Mouse (Mus musculus): Measurements from ENCODE around the gene Src. TPM values are rescaled to one million over a fixed set of nuclear protein-coding genes. Genes with fewer than 3 reads are reported as not detected.

Gene Src
- polyA plus RNA-seq, 1 experiment from 2014 or later: 1.8 TPM

DNA sequence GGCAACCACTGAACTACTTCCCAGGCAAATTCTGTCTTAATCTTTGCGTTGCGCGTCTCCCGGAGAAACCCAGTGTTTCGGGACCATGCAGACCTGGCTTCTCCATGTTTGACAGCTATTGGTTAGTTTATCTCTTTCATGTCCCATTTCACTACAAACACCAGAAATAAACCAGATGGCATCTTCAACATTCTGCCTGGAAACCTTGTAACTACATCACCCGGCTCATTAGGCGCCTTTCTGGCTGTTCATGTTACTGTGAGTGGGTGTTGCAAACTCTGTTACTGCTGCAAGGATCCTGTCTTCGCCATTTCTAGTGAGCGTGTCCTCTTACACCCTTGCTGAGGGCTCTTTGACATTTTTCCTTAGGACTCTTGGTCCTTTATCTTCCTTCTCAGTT, 94.6 kb downstream of the Src start:
- Histone ChIP-seq H3K4me3 (ENCODE audit: low read depth, low read length) (no peak overlapping the region), H3K4me1 (ENCODE audit: insufficient read depth) (peaks cover 21% of the 10 kb centered on the region), H3K4me2 (ENCODE audit: low read depth, low read length) (no peak overlapping the region), H3K27me3 (ENCODE audit: insufficient read depth, low read length) (no peaks in the 10 kb centered on the region), H3K9ac (replicated peaks) (no peak overlapping the region), H3K36me3 (replicated peaks; ENCODE audit: insufficient read depth, low read length) (no peaks in the 10 kb centered on the region), H3K27ac (ENCODE audit: low read depth) (no peak overlapping the region), H3K9me3 (ENCODE audit: low read length) (no peaks in the 10 kb centered on the region)
- TF ChIP-seq CTCF (IDR thresholded peaks at IDR 0.05; ENCODE audit: low read depth) (no peak), EP300 (IDR thresholded peaks at IDR 0.05; ENCODE audit: low read depth) (no peak)
- DNase-seq (no peak), ATAC-seq (no peak)
- WGBS (ENCODE audit: insufficient replicate concordance): 82% methylated on average over 9 of the region's 9 CpGs

DNA sequence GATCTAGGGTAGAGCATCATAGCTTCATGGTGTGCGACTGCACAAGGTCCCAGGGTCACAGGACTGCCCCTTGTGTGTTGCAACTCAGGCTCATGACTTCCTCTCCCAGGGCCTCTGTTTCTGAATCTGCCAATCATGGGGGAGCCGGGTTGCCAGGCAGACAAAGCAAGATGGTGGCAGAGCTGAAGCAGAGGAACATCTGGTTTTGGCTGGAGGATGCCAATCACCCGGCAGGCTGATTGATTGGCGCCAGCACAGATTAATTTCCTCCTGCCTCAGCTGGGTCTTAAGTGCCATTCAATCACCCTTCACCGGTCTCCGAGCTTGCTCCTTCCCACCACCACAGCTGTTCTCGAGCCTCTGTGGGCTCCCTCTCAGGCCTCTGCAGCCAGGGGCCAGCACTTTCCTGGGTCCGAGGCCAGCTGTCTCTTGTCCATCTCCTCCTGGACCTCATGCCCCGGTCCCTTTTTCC, 95.5 kb downstream of the Src start:
- no peak overlapping the region for H3K9ac ChIP-seq (replicated peaks)
- no peak overlapping the region for H3K27ac ChIP-seq (ENCODE audit: low read depth)
- H3K9me3 ChIP-seq (ENCODE audit: low read length): no peaks in the 10 kb centered on the region
- no peaks in the 10 kb centered on the region for H3K36me3 ChIP-seq (replicated peaks; ENCODE audit: insufficient read depth, low read length)
- ATAC-seq (peak; percentile 68), DNase-seq (peak; percentile 55)
- no peak for TF ChIP-seq EP300 (IDR thresholded peaks at IDR 0.05; ENCODE audit: low read depth)
- no peak for TF ChIP-seq CTCF (IDR thresholded peaks at IDR 0.05; ENCODE audit: low read depth)
- no peak overlapping the region for H3K4me3 ChIP-seq (ENCODE audit: low read depth, low read length)
- H3K4me1 ChIP-seq (ENCODE audit: insufficient read depth): peaks cover 17% of the 10 kb centered on the region
- 38% methylated on average over 9 of the region's 9 CpGs for WGBS (ENCODE audit: insufficient replicate concordance)
- H3K4me2 ChIP-seq (ENCODE audit: low read depth, low read length): no peak overlapping the region
- no peaks in the 10 kb centered on the region for H3K27me3 ChIP-seq (ENCODE audit: insufficient read depth, low read length)

DNA sequence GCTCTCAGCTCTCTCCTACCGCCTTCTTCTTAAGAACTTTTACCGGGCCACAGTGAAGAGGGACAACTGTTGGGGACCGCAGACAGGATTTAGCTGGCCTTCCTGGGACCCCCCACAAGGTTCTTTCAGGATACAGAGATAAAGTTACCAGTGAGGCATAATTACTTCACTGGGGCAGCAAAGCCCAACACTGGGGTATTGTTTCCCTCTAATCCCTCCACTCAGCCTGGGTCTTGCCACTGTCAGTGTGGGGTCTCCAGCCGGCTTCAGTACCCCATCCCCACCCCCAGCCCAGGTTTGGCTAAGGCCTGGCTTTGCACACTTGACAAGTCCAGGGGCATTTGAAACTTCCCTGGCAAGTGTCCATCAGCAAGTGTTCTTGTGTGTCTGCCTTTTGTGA, 96.1 kb downstream of the Src start:
- no peak overlapping the region for H3K27ac ChIP-seq (ENCODE audit: low read depth)
- ATAC-seq: no peak
- H3K9me3 ChIP-seq (ENCODE audit: low read length): no peaks in the 10 kb centered on the region
- H3K4me1 ChIP-seq (ENCODE audit: insufficient read depth): peaks cover 17% of the 10 kb centered on the region
- TF ChIP-seq EP300 (IDR thresholded peaks at IDR 0.05; ENCODE audit: low read depth): no peak
- no peak for TF ChIP-seq CTCF (IDR thresholded peaks at IDR 0.05; ENCODE audit: low read depth)
- H3K36me3 ChIP-seq (replicated peaks; ENCODE audit: insufficient read depth, low read length): no peaks in the 10 kb centered on the region
- H3K9ac ChIP-seq (replicated peaks): no peak overlapping the region
- WGBS (ENCODE audit: insufficient replicate concordance): 38% methylated on average over 4 of the region's 4 CpGs
- no peaks in the 10 kb centered on the region for H3K27me3 ChIP-seq (ENCODE audit: insufficient read depth, low read length)
- no peak for DNase-seq
- no peak overlapping the region for H3K4me2 ChIP-seq (ENCODE audit: low read depth, low read length)
- H3K4me3 ChIP-seq (ENCODE audit: low read depth, low read length): no peak overlapping the region

DNA sequence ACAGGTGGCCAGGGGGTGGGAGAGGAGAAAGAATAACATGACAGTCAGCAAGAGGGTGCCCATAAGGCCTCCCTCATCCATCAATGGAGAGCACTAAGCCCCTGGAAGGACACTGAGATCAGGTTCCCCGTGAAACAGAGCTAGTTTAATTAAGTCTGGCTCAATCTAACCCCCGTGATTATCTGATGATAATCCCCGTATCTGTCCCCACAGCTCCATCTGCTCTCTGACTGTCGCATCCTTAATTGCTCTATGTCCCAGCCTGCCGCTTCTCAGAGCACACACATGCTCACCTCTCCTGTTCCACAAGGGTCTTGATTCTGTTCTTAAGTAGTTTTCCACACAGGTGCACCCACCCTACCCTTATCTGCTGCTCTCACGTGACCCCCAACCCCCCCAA, 99.3 kb downstream of the Src start:
- DNase-seq (no peak), ATAC-seq (no peak)
- H3K27me3 ChIP-seq (ENCODE audit: insufficient read depth, low read length): no peaks in the 10 kb centered on the region
- 66% methylated on average over 6 of the region's 6 CpGs for WGBS (ENCODE audit: insufficient replicate concordance)
- H3K4me2 ChIP-seq (ENCODE audit: low read depth, low read length): no peak overlapping the region
- no peaks in the 10 kb centered on the region for H3K36me3 ChIP-seq (replicated peaks; ENCODE audit: insufficient read depth, low read length)
- H3K4me3 ChIP-seq (ENCODE audit: low read depth, low read length): no peak overlapping the region
- H3K9me3 ChIP-seq (ENCODE audit: low read length): no peaks in the 10 kb centered on the region
- no peak for TF ChIP-seq EP300 (IDR thresholded peaks at IDR 0.05; ENCODE audit: low read depth)
- TF ChIP-seq CTCF (IDR thresholded peaks at IDR 0.05; ENCODE audit: low read depth): no peak
- peaks cover 8% of the 10 kb centered on the region; the same call in 1 of the 2 replicates for H3K4me1 ChIP-seq (ENCODE audit: insufficient read depth)
- H3K27ac ChIP-seq (ENCODE audit: low read depth): no peak overlapping the region
- H3K9ac ChIP-seq (replicated peaks): no peak overlapping the region

DNA sequence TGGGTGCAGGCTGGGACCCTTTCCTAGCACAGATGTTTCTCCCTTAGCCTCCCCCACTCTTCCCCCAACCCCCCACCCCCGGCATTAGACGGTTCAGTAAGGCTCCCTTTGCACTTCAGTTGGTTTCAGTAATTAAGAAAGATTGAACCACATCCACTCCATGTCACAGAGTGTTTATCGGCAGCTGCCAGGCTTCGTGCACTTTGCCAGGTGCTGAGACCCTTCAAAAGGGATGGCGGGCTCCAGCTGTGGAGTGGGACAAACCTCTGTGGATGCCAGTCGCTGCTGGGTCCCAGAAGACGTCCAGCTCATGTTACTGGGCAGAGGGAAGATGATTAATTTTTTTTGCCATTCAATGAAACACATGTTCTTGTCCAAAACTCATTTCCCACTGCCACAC, 100.2 kb downstream of the Src start:
- H3K36me3 ChIP-seq (replicated peaks; ENCODE audit: insufficient read depth, low read length): no peaks in the 10 kb centered on the region
- no peak overlapping the region for H3K27ac ChIP-seq (ENCODE audit: low read depth)
- ATAC-seq (no peak), DNase-seq (no peak)
- WGBS (ENCODE audit: insufficient replicate concordance): 73% methylated on average over 7 of the region's 7 CpGs
- peaks cover 5% of the 10 kb centered on the region; the same call in 1 of the 2 replicates for H3K4me1 ChIP-seq (ENCODE audit: insufficient read depth)
- no peaks in the 10 kb centered on the region for H3K9me3 ChIP-seq (ENCODE audit: low read length)
- no peak overlapping the region for H3K9ac ChIP-seq (replicated peaks)
- no peak overlapping the region for H3K4me2 ChIP-seq (ENCODE audit: low read depth, low read length)
- H3K4me3 ChIP-seq (ENCODE audit: low read depth, low read length): no peak overlapping the region
- H3K27me3 ChIP-seq (ENCODE audit: insufficient read depth, low read length): no peaks in the 10 kb centered on the region
- TF ChIP-seq EP300 (IDR thresholded peaks at IDR 0.05; ENCODE audit: low read depth) (no peak), CTCF (IDR thresholded peaks at IDR 0.05; ENCODE audit: low read depth) (no peak)

DNA sequence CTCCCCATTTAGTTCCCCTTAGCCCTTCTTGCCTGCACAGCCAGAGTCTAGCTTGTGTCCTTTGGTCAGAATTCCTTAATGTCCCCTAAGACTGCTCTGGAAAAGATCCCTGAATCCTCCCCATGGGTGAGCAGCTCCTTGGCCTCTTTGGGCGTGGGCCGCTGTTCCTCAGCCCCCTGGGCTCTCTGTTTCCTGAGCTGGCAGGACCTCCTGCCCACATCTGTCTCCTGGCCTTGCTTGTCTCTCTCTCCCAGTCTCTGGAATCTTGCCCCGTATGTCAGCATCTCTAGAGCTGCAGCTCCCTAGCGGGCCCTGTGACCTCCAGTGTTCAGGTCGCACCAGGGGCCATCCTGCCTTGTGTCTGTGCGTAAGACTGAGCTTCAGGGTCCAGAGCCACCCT, 101.2 kb downstream of the Src start:
- WGBS (ENCODE audit: insufficient replicate concordance): 70% methylated on average over 6 of the region's 6 CpGs
- Histone ChIP-seq H3K4me2 (ENCODE audit: low read depth, low read length) (no peak overlapping the region), H3K27me3 (ENCODE audit: insufficient read depth, low read length) (0 out of 2 replicates have a peak, but pooled peaks cover 2% of the 10 kb centered on the region), H3K36me3 (replicated peaks; ENCODE audit: insufficient read depth, low read length) (no peaks in the 10 kb centered on the region), H3K9me3 (ENCODE audit: low read length) (no peaks in the 10 kb centered on the region), H3K27ac (ENCODE audit: low read depth) (no peak overlapping the region), H3K4me3 (ENCODE audit: low read depth, low read length) (no peak overlapping the region), H3K9ac (replicated peaks) (no peak overlapping the region), H3K4me1 (ENCODE audit: insufficient read depth) (0 out of 2 replicates have a peak, but pooled peaks cover under 1% of the 10 kb centered on the region)
- ATAC-seq: no peak
- TF ChIP-seq EP300 (IDR thresholded peaks at IDR 0.05; ENCODE audit: low read depth): no peak
- no peak for TF ChIP-seq CTCF (IDR thresholded peaks at IDR 0.05; ENCODE audit: low read depth)
- DNase-seq: no peak

DNA sequence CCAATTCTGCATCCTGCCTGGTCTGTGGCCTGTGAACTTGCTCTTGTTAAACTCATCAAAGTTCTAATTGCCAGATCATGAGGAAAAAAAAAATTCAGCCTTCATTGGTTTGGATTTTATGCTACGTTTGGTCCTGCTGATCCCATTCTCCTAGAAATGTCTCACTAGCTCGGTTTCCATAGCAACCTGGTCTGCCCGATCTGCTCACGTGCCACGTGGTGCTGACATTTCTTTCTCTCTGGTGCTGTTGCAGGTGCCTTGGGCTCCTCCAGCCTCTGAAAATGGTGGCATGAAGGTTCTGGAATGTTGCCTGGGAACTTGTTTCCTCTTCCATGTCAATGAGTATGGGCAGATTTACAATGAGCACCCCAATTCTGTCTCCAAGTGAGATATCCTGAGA, 102.3 kb downstream of the Src start:
- Histone ChIP-seq H3K4me2 (ENCODE audit: low read depth, low read length) (no peak overlapping the region), H3K27ac (ENCODE audit: low read depth) (no peak overlapping the region), H3K27me3 (ENCODE audit: insufficient read depth, low read length) (0 out of 2 replicates have a peak, but pooled peaks cover 3% of the 10 kb centered on the region), H3K4me3 (ENCODE audit: low read depth, low read length) (no peak overlapping the region), H3K4me1 (ENCODE audit: insufficient read depth) (no peaks in the 10 kb centered on the region), H3K9me3 (ENCODE audit: low read length) (no peaks in the 10 kb centered on the region), H3K36me3 (replicated peaks; ENCODE audit: insufficient read depth, low read length) (no peaks in the 10 kb centered on the region), H3K9ac (replicated peaks) (no peak overlapping the region)
- no peak for TF ChIP-seq CTCF (IDR thresholded peaks at IDR 0.05; ENCODE audit: low read depth)
- TF ChIP-seq EP300 (IDR thresholded peaks at IDR 0.05; ENCODE audit: low read depth): no peak
- WGBS (ENCODE audit: insufficient replicate concordance): 46% methylated on average over 5 of the region's 5 CpGs
- ATAC-seq (no peak), DNase-seq (no peak)

Other genes with a start within 250 kb of the Src start
- 9.1 and 10.0 TPM in 2 replicates for gene Rbl1, start 213.9 kb upstream of the Src start, polyA plus RNA-seq (2015; fragmentation: Nextera tagmentation; extraction: Ambion mirVana)
- gene Rpn2, start 139.4 kb upstream of the Src start, polyA plus RNA-seq (2015; fragmentation: Nextera tagmentation; extraction: Ambion mirVana): 74.2 and 86.1 TPM in 2 replicates
- gene Mroh8, start 138.9 kb upstream of the Src start, polyA plus RNA-seq (2015; fragmentation: Nextera tagmentation; extraction: Ambion mirVana): 0.07 and 0.17 TPM in 2 replicates
- gene Ghrh, start 70.9 kb upstream of the Src start, polyA plus RNA-seq (2015; fragmentation: Nextera tagmentation; extraction: Ambion mirVana): not detected in 2 replicates
- gene Manbal, start 50.9 kb upstream of the Src start, polyA plus RNA-seq (2015; fragmentation: Nextera tagmentation; extraction: Ambion mirVana): 22.8 and 23.4 TPM in 2 replicates
- gene Nnat, start 141.6 kb downstream of the Src start, polyA plus RNA-seq (2015; fragmentation: Nextera tagmentation; extraction: Ambion mirVana): 6.2 and 6.6 TPM in 2 replicates
- 12.5 and 13.3 TPM in 2 replicates for gene Blcap, start 152.8 kb downstream of the Src start, polyA plus RNA-seq (2015; fragmentation: Nextera tagmentation; extraction: Ambion mirVana)